Mouse (Mus musculus) liver, embryonic 14.5 days (tissue): ENCODE measurements around the gene Tnr. TPM values are rescaled to one million over a fixed set of nuclear protein-coding genes. Genes with fewer than 3 reads are reported as not detected.

ENCODE experiments used
- ATAC-seq: fragments of 200-750 bp; cut with Nextera tagmentation; 2 replicates; pipeline ENCODE4 v1.8.0; 2017; ENCODE audit warnings: moderate number of reproducible peaks, mild to moderate bottlenecking, moderate library complexity; ENCODE audit not compliant: insufficient read depth
- DNase-seq, 3 experiments: peaks; one replicate each; pipeline ENCODE4 v3.0.0-alpha.2; 2012 to 2013; ENCODE audit warnings: low read depth in 3 of 3, low spot score in 3 of 3
- H3K27ac ChIP-seq: fragments of 300-500 bp; sonication (generic); 2 replicates; pipeline ENCODE4 v1.5.1; 2014; ENCODE audit warnings: moderate library complexity, mild to moderate bottlenecking, control low read depth, inconsistent platforms
- H3K27me3 ChIP-seq: fragments of 300-500 bp; sonication (generic); 2 replicates; pipeline ENCODE4 v1.6.1; 2014; ENCODE audit warnings: mild to moderate bottlenecking, low read length, moderate library complexity; ENCODE audit not compliant: control insufficient read depth, insufficient read depth
- H3K36me3 ChIP-seq: fragments of 300-500 bp; sonication (generic); replicated peaks from 2 replicates; pipeline ENCODE4 v1.6.1; 2014; ENCODE audit warnings: low read depth; ENCODE audit not compliant: control insufficient read depth, insufficient read depth
- H3K4me1 ChIP-seq, 2 experiments: fragments of 200-500 bp in 1 of 2; fragments of 300-500 bp in 1 of 2; sonication (generic) in 1 of 2; replicated peaks; 2 replicates each; pipeline ENCODE4 v1.6.1; 2012 to 2014; ENCODE audit warnings: antibody characterized with exemption in 1 of 2, inconsistent platforms in 1 of 2, low read length in 1 of 2; ENCODE audit not compliant: control insufficient read depth in 2 of 2, insufficient read depth in 2 of 2
- H3K4me2 ChIP-seq: fragments of 300-500 bp; sonication (generic); 2 replicates; pipeline ENCODE4 v1.6.1; 2014; ENCODE audit warnings: low read depth, mild to moderate bottlenecking, control low read depth, moderate library complexity
- H3K4me3 ChIP-seq, 2 experiments: fragments of 200-500 bp in 1 of 2; fragments of 300-500 bp in 1 of 2; sonication (generic) in 1 of 2; 2 replicates each; pipeline ENCODE4 v1.5.1; 2012 to 2014; ENCODE audit warnings: low read depth in 2 of 2, low read length in 2 of 2, mild to moderate bottlenecking in 2 of 2, control low read depth in 1 of 2, inconsistent platforms in 1 of 2, moderate library complexity in 1 of 2; ENCODE audit not compliant: insufficient read depth in 1 of 2
- H3K9ac ChIP-seq: fragments of 300-500 bp; sonication (generic); replicated peaks from 2 replicates; pipeline ENCODE4 v1.6.1; 2014; ENCODE audit warnings: mild to moderate bottlenecking, control low read depth, moderate library complexity
- H3K9me3 ChIP-seq: fragments of 300-500 bp; sonication (generic); 2 replicates; pipeline ENCODE4 v1.6.1; 2016; ENCODE audit warnings: low read length, mixed read lengths; ENCODE audit not compliant: control insufficient read depth
- CTCF ChIP-seq: IDR thresholded peaks from 2 replicates; pipeline ENCODE4 v1.5.1; 2016; ENCODE audit warnings: antibody characterized with exemption, low read depth, control low read depth
- EP300 ChIP-seq: IDR thresholded peaks from 2 replicates; pipeline ENCODE4 v1.6.1; 2016; ENCODE audit warnings: antibody characterized with exemption, low read depth
- WGBS: fragments of 180-500 bp; shearing (Covaris S2); extraction: QIAGEN DNeasy Blood & Tissue Kit; methylation state at CpG from one replicate; pipeline ENCODE4 v1.1.7; 2014; ENCODE audit not compliant: insufficient replicate concordance; 5-methylcytosine and 5-hydroxymethylcytosine counted together
- polyA plus RNA-seq, 2 experiments: library from polyadenylated mRNA; depleted of rRNA in 1 of 2; stranded (reverse) in 1 of 2; unstranded in 1 of 2; fragments of >200 nt; fragmentation: Nextera tagmentation in 1 of 2; extraction: Ambion mirVana in 1 of 2; gene quantifications; 2 replicates each; pipeline versions ENCODE4 v1.2.1 to v1.2.3; 2012 to 2014

Gene Tnr
- polyA plus RNA-seq, 2 experiments: 0.02 to 0.03 TPM

- H3K4me2 ChIP-seq: no peak overlapping the region
- H3K4me1 ChIP-seq: no peaks in the 10 kb centered on the region
- no peak overlapping the region for H3K4me3 ChIP-seq
- H3K27ac ChIP-seq: no peak overlapping the region
- WGBS: 39% methylated on average over 6 of the region's 6 CpGs
- ATAC-seq: no peak
- H3K9me3 ChIP-seq: no peaks in the 10 kb centered on the region
- H3K36me3 ChIP-seq: no peaks in the 10 kb centered on the region
- no peak for DNase-seq
- TF ChIP-seq EP300 (no peak), CTCF (no peak)
- H3K9ac ChIP-seq: no peak overlapping the region
- no peaks in the 10 kb centered on the region for H3K27me3 ChIP-seq
Measured at GRCm38 (mm10) chr1:159660620-159661501, 137.3 kb downstream of the Tnr start.

DNA sequence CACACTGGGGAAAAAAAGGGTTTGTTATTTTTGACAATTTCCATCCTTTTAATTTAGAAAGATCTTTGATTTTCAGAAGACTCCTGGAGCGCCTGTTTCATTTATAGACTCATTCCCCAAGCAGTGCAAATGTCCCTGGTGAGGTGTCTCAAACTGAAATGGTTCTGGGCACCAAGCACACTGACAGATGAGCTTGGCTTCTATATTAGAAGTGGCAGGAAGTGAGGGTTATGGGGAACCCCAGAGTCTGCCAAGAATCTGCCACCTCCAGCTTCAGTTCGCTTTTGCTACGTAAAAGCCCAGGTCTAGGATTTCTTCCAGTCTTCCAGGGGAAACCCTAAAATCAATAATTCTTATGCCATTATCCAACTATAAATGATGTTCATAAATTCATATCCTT lies 140.9 kb downstream of the Tnr start:
- TF ChIP-seq EP300 (no peak), CTCF (no peak)
- no peak overlapping the region for H3K4me3 ChIP-seq
- H3K27ac ChIP-seq: no peak overlapping the region
- DNase-seq (no peak), ATAC-seq (no peak)
- no peaks in the 10 kb centered on the region for H3K4me1 ChIP-seq
- no peak overlapping the region for H3K4me2 ChIP-seq
- no peaks in the 10 kb centered on the region for H3K27me3 ChIP-seq
- no peaks in the 10 kb centered on the region for H3K9me3 ChIP-seq
- H3K36me3 ChIP-seq: no peaks in the 10 kb centered on the region
- no peak overlapping the region for H3K9ac ChIP-seq
- WGBS: 70% methylated on average over 3 of the region's 3 CpGs

DNA sequence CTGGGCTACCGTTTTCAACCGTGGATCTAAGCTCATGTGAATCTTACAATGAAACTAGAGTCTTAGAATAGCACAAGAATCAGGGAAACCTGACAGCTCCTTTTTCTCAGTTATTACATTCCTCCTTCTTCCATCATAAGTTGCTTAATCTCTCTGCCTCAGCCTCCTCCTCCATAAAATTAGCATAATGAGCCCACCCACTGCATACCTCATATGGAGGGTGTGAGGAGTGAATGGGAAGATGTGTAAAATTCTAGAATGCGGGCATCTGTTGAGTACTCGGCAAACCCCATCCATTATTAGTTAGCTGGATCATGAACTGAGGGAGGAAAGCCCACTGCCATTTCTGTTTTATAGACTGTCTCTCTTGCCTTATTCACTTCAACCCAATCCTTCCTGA lies 141.4 kb downstream of the Tnr start:
- H3K9me3 ChIP-seq: no peaks in the 10 kb centered on the region
- H3K36me3 ChIP-seq: no peaks in the 10 kb centered on the region
- no peak overlapping the region for H3K9ac ChIP-seq
- no peak for DNase-seq
- H3K27ac ChIP-seq: no peak overlapping the region
- no peak for ATAC-seq
- no peak for TF ChIP-seq EP300
- TF ChIP-seq CTCF: no peak
- H3K4me3 ChIP-seq: no peak overlapping the region
- H3K4me1 ChIP-seq: no peaks in the 10 kb centered on the region
- H3K4me2 ChIP-seq: no peak overlapping the region
- no peaks in the 10 kb centered on the region for H3K27me3 ChIP-seq
- 61% methylated on average over 4 of the region's 4 CpGs for WGBS

DNA sequence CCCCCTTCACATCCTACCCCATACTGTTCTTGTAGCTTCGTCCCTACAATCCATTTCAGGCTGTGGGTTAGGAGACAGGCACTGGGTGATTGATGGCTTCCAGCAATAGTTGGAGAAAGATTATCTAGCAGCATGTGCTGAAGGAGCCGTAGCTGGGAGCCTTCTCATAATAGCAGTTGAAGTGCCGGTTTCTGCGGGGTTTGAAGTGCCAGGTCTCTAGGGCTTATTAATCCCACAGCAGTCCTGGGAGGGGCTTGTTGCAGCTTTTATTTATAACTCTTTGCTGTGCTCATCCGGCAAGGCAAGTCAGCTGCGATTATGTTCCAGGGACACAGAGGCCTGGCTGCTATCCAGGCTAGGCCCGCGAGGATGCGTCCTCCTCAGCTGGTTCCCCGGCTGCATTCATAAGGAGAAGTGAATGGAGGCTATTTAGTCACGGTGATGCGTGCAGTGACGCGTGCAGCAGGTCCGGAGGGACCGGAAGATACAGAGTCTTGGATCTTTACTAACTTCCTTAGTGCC lies 147.1 kb downstream of the Tnr start:
- H3K4me2 ChIP-seq: no peak overlapping the region
- TF ChIP-seq EP300 (no peak), CTCF (no peak)

DNA sequence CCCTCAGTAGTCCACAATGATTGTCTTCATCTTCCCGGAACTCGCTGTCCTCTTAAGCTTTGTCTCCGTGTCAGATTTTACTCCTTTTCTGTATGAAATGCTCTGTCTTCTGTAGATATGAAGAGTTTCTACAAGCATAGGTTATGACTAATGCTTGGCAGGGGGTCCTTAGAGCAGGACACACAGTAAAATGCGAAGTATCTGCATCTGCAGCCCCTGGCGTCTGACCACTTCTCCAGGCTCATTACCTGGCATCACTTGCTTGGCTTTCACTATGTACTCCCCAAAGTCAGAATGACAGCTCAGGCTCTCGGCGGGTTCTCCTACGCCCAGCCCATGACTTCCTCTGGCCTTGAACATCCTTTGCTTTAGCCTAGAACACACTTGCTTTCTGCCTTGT lies 147.6 kb downstream of the Tnr start:
- Histone ChIP-seq H3K4me2 (no peak overlapping the region), H3K4me1 (no peaks in the 10 kb centered on the region)
- DNase-seq: no peak

More for the DNA sequence above, 147.1 kb downstream of the Tnr start:
- Histone ChIP-seq H3K4me3 (no peak overlapping the region), H3K4me1 (no peaks in the 10 kb centered on the region), H3K27ac (no peak overlapping the region), H3K36me3 (no peaks in the 10 kb centered on the region), H3K27me3 (no peaks in the 10 kb centered on the region), H3K9me3 (no peaks in the 10 kb centered on the region), H3K9ac (no peak overlapping the region)
- ATAC-seq (no peak), DNase-seq (no peak)
- WGBS: 63% methylated on average over 16 of the region's 16 CpGs

More for the DNA sequence above, 147.6 kb downstream of the Tnr start:
- no peak overlapping the region for H3K9ac ChIP-seq
- WGBS: 71% methylated on average over 8 of the region's 8 CpGs
- no peak for ATAC-seq
- no peaks in the 10 kb centered on the region for H3K27me3 ChIP-seq
- no peak overlapping the region for H3K27ac ChIP-seq
- H3K4me3 ChIP-seq: no peak overlapping the region
- no peaks in the 10 kb centered on the region for H3K9me3 ChIP-seq
- H3K36me3 ChIP-seq: no peaks in the 10 kb centered on the region
- TF ChIP-seq CTCF (no peak), EP300 (no peak)
